Mouse (Mus musculus) G1E (cell line): ENCODE data around the gene Rnase11. TPM values are rescaled to one million over a fixed set of nuclear protein-coding genes. Genes with fewer than 3 reads are reported as not detected.

Source experiments
- ATAC-seq: 2 replicates; pipeline ENCODE4 v1.8.0; 2016; ENCODE audit warnings: mild to moderate bottlenecking; ENCODE audit not compliant: insufficient number of reproducible peaks, poor library complexity, low FRiP score, severe bottlenecking; ENCODE audit errors: extremely low read depth
- DNase-seq: peaks from one replicate; pipeline ENCODE4 v3.0.0; 2012; ENCODE audit warnings: low spot score
- H3K27me3 ChIP-seq: 2 replicates; pipeline ENCODE4 v1.6.1; 2012; ENCODE audit warnings: mild to moderate bottlenecking, low read length, inconsistent platforms; ENCODE audit not compliant: insufficient read depth
- H3K36me3 ChIP-seq: replicated peaks from 2 replicates; pipeline ENCODE3; 2012; ENCODE audit warnings: mild to moderate bottlenecking, inconsistent platforms
- H3K4me1 ChIP-seq: 2 replicates; pipeline ENCODE4 v1.6.1; 2012; ENCODE audit warnings: low read depth, low read length, inconsistent platforms, mixed read lengths; ENCODE audit not compliant: insufficient read depth
- H3K4me3 ChIP-seq: 2 replicates; pipeline ENCODE4 v1.5.1; 2012; ENCODE audit warnings: low read depth, mild to moderate bottlenecking, inconsistent platforms, low read length, moderate library complexity, mixed read lengths
- H3K9me3 ChIP-seq: replicated peaks from 2 replicates; pipeline ENCODE4 v1.6.1; 2012; ENCODE audit warnings: inconsistent platforms
- CTCF ChIP-seq: IDR thresholded peaks from 2 replicates; pipeline ENCODE4 v1.5.1; 2012; ENCODE audit warnings: low read depth, low read length, inconsistent platforms, mixed read lengths
- GATA1 ChIP-seq: IDR thresholded peaks from 2 replicates; pipeline ENCODE4 v1.6.1; 2012; ENCODE audit warnings: borderline replicate concordance, low read length, inconsistent platforms, mixed read lengths
- GATA2 ChIP-seq: IDR thresholded peaks from 2 replicates; pipeline ENCODE4 v1.6.1; 2012; ENCODE audit warnings: low read depth, low read length, inconsistent platforms, borderline replicate concordance
- POLR2AphosphoS5 ChIP-seq: IDR thresholded peaks from 2 replicates; pipeline ENCODE4 v1.6.1; 2012; ENCODE audit warnings: low read depth, low read length, inconsistent platforms; ENCODE audit not compliant: insufficient replicate concordance
- TAL1 ChIP-seq: conservative IDR thresholded peaks from 2 replicates; pipeline ENCODE4 v1.6.1; 2012; ENCODE audit warnings: low read depth, low read length, inconsistent platforms, mixed read lengths
- polyA plus RNA-seq: library from polyadenylated mRNA; stranded (reverse); fragments of >175 nt; gene quantifications from 2 replicates; pipeline ENCODE4 v1.2.3, GENCODE M21; 2012
- total RNA-seq, 2 experiments: library from RNA; stranded (forward) in 1 of 2; stranded (reverse) in 1 of 2; fragments of 200-1000 nt in 1 of 2; fragments of >200 nt in 1 of 2; fragmentation: Nextera tagmentation in 1 of 2; gene quantifications; 2 replicates each; pipeline ENCODE4 v1.2.3; 2014 to 2017

Gene Rnase11
- total and polyA plus RNA-seq, 3 experiments: 0.22 TPM; not detected in 2

GRCm38 (mm10) chr14:51088970-51089673 is 39.2 kb upstream of the Rnase11 start:
- Histone ChIP-seq H3K27me3 (no peaks in the 10 kb centered on the region), H3K9me3 (no peaks in the 10 kb centered on the region), H3K4me1 (peaks cover 54% of the 10 kb centered on the region), H3K36me3 (no peaks in the 10 kb centered on the region), H3K4me3 (peak overlapping the region; percentile 77)
- TF ChIP-seq TAL1 (no peak), GATA1 (no peak), CTCF (no peak), POLR2AphosphoS5 (no peak), GATA2 (no peak)
- ATAC-seq (peak; percentile 77), DNase-seq (peak; percentile 64)

GRCm38 (mm10) chr14:51088166-51088969 is 38.4 kb upstream of the Rnase11 start:
- Histone ChIP-seq H3K4me3 (peak overlapping the region; percentile 77), H3K4me1 (peaks cover 57% of the 10 kb centered on the region), H3K27me3 (no peaks in the 10 kb centered on the region), H3K9me3 (no peaks in the 10 kb centered on the region), H3K36me3 (no peaks in the 10 kb centered on the region)
- TF ChIP-seq POLR2AphosphoS5 (no peak), GATA1 (no peak), CTCF (no peak), TAL1 (no peak), GATA2 (no peak)
- ATAC-seq (peak; percentile 15; the same call in 1 of the 2 replicates), DNase-seq (no peak)

GRCm38 (mm10) chr14:51087762-51088161 is 37.8 kb upstream of the Rnase11 start:
- Histone ChIP-seq H3K36me3 (no peaks in the 10 kb centered on the region), H3K4me1 (peaks cover 62% of the 10 kb centered on the region), H3K4me3 (peak overlapping the region; percentile 77; the same call in 1 of the 2 replicates), H3K27me3 (peaks cover 5% of the 10 kb centered on the region), H3K9me3 (no peaks in the 10 kb centered on the region)
- no peak for DNase-seq
- TF ChIP-seq CTCF (no peak), GATA2 (no peak), POLR2AphosphoS5 (no peak), GATA1 (no peak), TAL1 (no peak)
- no peak for ATAC-seq

- Histone ChIP-seq H3K27me3 (peaks cover 11% of the 10 kb centered on the region), H3K9me3 (no peaks in the 10 kb centered on the region), H3K4me3 (no peak overlapping the region), H3K36me3 (no peaks in the 10 kb centered on the region), H3K4me1 (peaks cover 55% of the 10 kb centered on the region)
- DNase-seq (no peak), ATAC-seq (no peak)
- no peak for TF ChIP-seq GATA1
- no peak for TF ChIP-seq POLR2AphosphoS5
- TF ChIP-seq TAL1: no peak
- no peak for TF ChIP-seq GATA2
- no peak for TF ChIP-seq CTCF
These were observed 35.9 kb upstream of the Rnase11 start for GRCm38 (mm10) chr14:51085911-51086310.

- ATAC-seq (no peak), DNase-seq (no peak)
- H3K4me3 ChIP-seq: no peak overlapping the region
These were observed 35.1 kb upstream of the Rnase11 start for GRCm38 (mm10) chr14:51085086-51085485.

GRCm38 (mm10) chr14:51083805-51084204 is 33.8 kb upstream of the Rnase11 start:
- H3K36me3 ChIP-seq: no peaks in the 10 kb centered on the region
- TF ChIP-seq POLR2AphosphoS5 (no peak), GATA1 (no peak)
- DNase-seq (no peak), ATAC-seq (no peak)
- H3K9me3 ChIP-seq: no peaks in the 10 kb centered on the region
- peaks cover 48% of the 10 kb centered on the region for H3K4me1 ChIP-seq
- H3K27me3 ChIP-seq: peaks cover 24% of the 10 kb centered on the region
- peak overlapping the region; percentile 69; the same call in 1 of the 2 replicates for H3K4me3 ChIP-seq

More at GRCm38 (mm10) chr14:51085086-51085485, 35.1 kb upstream of the Rnase11 start:
- Histone ChIP-seq H3K27me3 (peaks cover 19% of the 10 kb centered on the region), H3K36me3 (no peaks in the 10 kb centered on the region), H3K4me1 (peaks cover 51% of the 10 kb centered on the region), H3K9me3 (no peaks in the 10 kb centered on the region)
- TF ChIP-seq POLR2AphosphoS5 (no peak), CTCF (no peak), GATA2 (no peak), TAL1 (no peak), GATA1 (no peak)
